Mouse (Mus musculus): Measurements from ENCODE around the gene Sp4.
A peak's percentile ranks its signal among the peaks of the same experiment; 100 is the strongest.

Sp4 gene

GRCm38 (mm10) chr12:118276385-118276784 is 24.9 kb downstream of the Sp4 start:
- DNase-seq (ENCODE audit: low spot score in 2 of 2), result no peak

DNA sequence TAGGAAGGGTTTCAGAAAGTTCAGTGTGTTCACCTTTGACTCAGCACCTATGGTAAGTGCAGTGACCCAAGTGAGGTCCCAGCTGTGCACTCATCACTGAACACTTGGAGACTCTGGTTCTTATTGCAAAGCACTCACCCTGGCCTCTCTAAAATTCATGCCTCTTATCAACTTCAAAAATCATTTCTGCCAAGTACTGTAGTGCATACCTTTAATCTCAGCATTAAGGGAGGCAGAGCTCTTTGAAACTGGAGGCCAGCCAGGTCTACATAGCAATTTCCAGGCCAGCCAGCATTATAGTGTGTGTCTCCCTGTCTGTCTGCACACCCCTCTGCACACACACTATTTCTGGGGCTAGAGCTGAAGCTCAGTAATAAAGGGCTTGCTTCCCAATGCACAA is 36.3 kb downstream of the Sp4 start:
- no peak for DNase-seq (ENCODE audit: low spot score in 2 of 2)

DNA sequence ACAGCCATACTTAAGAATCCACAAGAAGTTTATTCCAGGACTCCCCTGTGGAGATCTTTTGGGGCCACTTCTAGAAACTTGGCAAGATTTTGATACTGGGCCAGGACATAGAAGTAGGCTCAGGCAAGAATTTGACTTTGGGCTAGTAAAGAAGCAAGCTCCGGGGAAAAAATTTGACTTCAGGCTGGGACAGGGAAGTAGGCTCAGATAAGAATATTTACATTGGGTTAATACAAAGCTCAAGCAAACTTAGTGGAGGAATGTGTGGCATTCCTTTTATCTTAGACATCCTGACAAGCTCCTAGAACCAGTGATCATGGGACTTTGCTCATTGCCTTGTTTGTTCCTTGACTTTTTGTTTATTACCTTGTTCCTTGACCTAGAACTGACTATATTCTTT is 37.4 kb downstream of the Sp4 start:
- DNase-seq (ENCODE audit: low spot score in 2 of 2), result no peak

DNA sequence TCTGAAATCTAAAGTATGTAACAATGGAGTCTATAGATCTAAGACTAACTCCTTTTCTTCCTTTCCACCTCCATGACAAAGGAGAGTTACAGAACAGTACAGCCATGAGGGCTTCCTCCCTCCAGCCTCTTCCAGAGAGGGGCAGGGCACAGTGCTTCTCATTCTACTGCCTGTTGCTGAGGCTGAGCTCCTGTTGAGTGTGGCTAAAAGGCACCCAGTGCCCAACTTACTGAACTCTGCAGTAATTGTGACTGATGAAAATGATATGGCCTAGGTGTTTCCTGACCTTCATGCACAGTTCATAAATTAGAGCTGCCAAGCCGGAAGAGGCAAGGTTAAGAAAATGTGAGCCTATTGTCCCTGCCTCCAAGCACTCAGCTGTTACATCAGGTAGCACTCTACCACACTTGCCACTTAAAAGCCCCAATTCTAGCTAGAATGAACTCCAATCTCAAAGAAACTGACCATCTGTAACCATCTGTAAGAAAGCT is 45.9 kb downstream of the Sp4 start:
- DNase-seq (ENCODE audit: low spot score in 2 of 2), result no peak

GRCm38 (mm10) chr12:118221182-118221581 is 80.1 kb downstream of the Sp4 start:
- peak; percentile 4 to 11 for DNase-seq (ENCODE audit: low spot score in 2 of 2)

GRCm38 (mm10) chr12:118220062-118220461 is 81.2 kb downstream of the Sp4 start:
- no peak for DNase-seq (ENCODE audit: low spot score in 2 of 2)

GRCm38 (mm10) chr12:118212163-118212562 is 89.1 kb downstream of the Sp4 start:
- peak in 1 of 2 experiments; percentile 15 for DNase-seq (ENCODE audit: low spot score in 2 of 2)

- peak; percentile 54 to 59 for DNase-seq (ENCODE audit: low spot score in 2 of 2)
These were observed 102.7 kb downstream of the Sp4 start, which contains the start of gene Dnah11 for GRCm38 (mm10) chr12:118198386-118199093. Gene Dnah11, minus strand, starts transcription at chr12:118199043.

- DNase-seq (ENCODE audit: low spot score in 2 of 2), result no peak
These were observed 104.7 kb downstream of the Sp4 start for GRCm38 (mm10) chr12:118196583-118196982.

- DNase-seq (ENCODE audit: low spot score in 2 of 2), result no peak
These were observed 111.7 kb downstream of the Sp4 start for GRCm38 (mm10) chr12:118189535-118189934.

- no peak for DNase-seq (ENCODE audit: low spot score in 2 of 2)
These were observed 113.6 kb downstream of the Sp4 start for GRCm38 (mm10) chr12:118187663-118188062.

DNA sequence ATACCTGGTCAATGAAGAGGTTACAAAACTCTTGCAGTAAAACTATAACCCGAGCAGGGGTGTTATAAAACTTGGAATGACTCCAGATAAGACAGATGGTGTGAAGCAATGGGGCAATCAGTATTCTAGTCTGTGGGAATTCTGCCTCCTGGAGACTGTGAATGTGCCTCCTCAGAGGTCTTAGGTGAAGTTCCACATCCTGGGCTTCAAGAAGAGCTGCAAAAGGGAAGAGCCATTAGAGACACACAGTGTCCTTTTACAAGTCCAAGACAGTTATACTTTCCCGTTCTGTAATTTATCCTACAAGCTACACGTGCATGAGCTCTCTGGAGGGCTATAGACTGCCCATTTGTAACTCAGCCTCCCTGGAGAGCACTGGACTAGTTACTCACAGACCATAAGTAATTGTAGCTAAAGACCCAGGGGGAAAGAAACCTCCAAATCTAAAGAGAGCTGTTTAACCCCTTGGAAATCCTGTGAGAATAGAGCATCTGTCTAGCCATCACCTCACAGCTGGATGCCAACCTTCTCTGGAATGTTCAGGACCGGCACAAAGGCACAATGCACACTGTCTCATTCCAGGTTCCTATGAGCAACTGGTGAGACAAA is 114.3 kb downstream of the Sp4 start:
- DNase-seq (ENCODE audit: low spot score in 2 of 2), result no peak

DNA sequence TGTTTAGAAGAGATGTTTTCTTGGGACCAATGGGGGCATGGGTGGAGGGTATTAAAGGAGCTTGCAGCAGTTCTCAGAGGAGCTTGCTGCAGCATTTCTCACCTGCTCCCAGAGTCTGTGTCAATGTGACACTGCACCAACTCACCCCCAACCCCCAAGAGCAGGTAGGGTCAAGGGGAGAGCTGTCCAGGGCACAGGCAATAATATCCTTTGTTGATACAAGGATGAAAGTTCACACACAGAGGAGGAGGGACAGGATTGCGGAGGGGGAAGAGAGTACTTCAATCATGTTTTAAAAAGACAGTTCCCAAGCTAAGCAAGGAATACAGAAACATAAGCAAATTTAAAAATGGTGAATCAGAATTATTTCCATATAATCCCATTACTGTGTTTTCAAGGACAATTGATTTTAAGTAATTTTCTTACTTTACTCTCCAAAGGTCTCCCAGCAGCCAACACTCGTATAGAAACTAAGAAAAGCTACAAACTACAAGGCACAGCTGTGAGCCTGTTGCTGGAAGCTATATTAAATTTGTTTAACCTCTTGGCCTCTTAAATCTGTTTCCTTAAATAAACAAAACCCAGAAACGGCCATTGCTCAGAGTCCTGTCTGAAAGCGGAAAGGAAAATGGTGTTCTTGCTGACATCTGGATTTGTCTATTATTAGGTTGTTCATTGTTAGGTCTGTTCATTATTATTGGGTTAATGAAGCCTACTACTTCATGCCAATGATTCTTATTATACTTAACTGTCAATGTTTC is 114.9 kb downstream of the Sp4 start:
- DNase-seq (ENCODE audit: low spot score in 2 of 2), result no peak
